Mouse (Mus musculus): ENCODE measurements around the gene S100a10.
"Not testable (repeated sequence)": the region's sequence is repeated elsewhere in the genome, so short reads cannot be mapped to it uniquely, and the experiment has no call there.

The S100a10 gene

GRCm38 (mm10) chr3:93554981-93555877, at the start of gene S100a10:
TSS of gene S100a10 (plus strand) at chr3:93555080.
- peak; percentile 19 to 50 for DNase-seq

- DNase-seq = peak in 1 of 2 experiments; percentile 5
These were observed 48.7 kb upstream of the S100a10 start for GRCm38 (mm10) chr3:93505960-93506863.

DNA sequence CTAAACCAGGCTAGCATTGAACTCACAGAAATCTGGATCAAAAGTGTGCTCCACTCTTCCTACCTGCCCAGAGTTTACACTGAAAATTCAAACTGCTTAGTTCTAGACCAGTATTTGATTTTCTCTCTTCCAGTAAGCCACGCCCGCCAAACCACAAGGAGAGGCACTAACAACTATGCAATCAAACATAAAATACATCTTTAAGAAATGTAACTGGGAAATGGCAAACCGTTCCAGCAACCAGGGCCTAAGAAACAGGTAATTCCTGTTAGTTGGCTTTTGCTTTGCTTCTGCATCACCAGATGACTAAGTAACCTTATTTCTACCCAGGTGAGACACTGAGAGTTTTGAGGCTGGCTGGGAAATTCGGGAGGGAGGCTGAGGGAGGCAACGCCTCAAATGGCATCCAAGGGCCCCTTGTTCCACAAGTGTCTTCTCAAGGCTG, 48.0 kb upstream of the S100a10 start:
- no peak for DNase-seq

DNA sequence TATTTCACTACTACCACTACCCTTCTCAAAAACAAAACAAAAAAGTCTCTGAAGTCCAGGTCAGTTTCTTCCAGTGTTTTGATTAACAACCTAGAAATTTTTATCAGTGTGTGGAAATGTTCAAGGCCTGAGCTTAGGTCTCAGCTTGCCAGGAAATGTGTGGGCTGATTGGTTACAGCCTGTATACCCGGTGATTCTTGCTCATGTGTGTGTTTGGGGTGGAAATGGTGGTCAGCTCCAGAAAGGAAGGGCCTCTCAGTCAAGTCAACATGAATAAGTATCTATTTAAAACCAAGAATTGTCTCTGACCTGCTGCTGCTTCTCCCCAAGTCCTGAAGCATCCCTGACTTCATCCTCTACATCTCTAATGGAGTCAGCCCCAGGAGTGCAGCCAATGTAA, 45.6 kb upstream of the S100a10 start:
- no peak for DNase-seq

DNA sequence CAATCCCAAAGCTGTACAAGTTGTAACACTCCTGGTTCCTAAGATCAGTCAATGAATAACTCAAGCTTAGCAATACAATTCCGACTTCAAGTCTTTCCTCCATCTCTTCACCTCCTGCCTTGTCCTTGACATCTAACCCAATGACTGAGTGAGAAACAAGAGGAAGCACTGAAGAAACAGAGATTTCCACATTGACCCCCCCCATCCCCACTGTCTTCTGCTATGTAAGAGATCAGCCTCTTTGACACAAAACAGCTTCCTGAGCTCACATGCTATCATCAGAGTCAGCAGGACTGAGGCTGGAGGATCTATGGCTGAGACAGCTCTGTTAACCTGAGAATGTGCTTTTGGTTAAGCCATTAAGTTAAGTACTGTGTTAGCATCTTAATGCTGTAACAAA, 43.8 kb upstream of the S100a10 start:
- no peak for DNase-seq

DNA sequence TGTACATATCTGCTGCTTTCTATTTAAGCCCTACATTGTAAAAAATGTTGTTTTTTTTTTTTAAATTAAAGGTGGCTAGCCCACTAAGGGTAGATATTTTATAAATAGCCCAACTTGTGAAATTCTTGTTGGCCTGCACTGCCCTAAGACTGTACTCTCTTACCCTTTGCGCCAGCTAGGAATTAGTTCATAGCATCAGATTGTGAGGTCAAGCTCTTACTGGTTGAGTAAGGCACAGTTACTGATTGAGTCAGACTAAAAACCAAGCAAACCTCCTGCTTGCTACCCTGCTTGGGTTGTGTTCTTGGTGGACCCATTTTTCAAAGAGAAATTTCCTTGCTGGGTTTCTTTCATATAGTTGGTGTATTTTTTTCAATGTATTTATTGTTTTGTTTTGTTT, 43.1 kb upstream of the S100a10 start:
- DNase-seq = no peak

GRCm38 (mm10) chr3:93512386-93513101, 42.3 kb upstream of the S100a10 start:
- DNase-seq = no peak

DNA sequence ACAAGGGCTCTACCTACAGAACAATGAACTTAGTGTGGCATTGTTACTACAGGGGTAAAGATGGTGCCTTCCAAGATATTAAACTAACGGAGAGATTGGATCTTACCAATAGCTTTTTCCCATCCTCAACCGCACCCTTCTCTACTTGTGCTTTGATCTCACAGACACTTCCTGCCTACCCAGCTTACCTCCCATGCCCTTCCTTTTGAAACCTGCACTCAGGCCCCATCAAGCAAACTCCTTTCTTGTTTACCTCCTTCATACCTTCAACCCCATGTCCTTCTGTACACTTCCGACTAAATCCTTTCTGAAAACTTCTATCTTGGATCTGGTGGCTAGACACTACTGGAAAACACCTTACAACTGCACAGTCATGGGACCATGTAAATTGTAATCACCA, 40.3 kb upstream of the S100a10 start:
- no peak for DNase-seq

DNA sequence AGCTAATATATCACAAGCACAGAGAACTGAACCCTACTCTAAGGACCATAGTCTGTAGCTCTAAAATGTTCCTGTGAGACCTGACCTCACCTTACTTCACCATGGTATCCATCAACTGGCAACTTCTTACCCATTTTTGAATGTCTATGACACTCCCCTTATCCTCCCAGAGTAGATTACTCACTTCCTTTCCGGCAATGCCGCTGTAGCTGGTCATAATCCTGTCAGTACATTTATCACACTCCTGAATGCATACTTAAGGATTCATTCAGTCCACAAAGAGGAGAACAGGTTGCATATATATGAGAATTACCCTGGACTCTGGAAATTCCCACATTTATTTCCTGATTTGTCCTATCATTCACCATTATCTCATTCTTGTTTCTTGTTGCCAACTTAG, 37.5 kb upstream of the S100a10 start:
- DNase-seq = no peak

GRCm38 (mm10) chr3:93519856-93520329, 35.0 kb upstream of the S100a10 start:
- no peak for DNase-seq

GRCm38 (mm10) chr3:93520330-93521193, 34.3 kb upstream of the S100a10 start, which contains the start of gene S100a11:
TSS of gene S100a11 (plus strand) at chr3:93520488.
- peak; percentile 6 to 8 for DNase-seq

- no peak for DNase-seq
These were observed 33.3 kb upstream of the S100a10 start for GRCm38 (mm10) chr3:93521462-93522057.

DNA sequence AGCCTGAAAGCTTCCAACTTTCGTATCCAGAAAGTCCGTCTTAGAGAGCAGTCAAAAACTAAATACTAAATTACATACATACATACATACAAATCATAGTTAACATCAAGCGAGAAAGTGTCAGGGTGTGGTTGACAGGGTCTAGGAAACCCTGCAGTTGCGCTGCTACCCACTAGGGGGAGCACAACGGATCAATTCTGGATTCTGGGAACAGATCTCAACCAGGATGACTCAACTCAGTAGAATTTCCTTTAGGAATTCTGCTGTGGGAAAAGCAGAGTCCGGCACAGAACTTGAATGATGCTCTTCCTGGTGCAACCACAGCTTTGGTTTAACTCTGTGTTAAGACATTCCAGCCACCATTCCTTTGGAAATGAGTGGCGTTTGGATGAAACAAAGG, 32.3 kb upstream of the S100a10 start:
- peak; percentile 36 to 64 for DNase-seq

DNA sequence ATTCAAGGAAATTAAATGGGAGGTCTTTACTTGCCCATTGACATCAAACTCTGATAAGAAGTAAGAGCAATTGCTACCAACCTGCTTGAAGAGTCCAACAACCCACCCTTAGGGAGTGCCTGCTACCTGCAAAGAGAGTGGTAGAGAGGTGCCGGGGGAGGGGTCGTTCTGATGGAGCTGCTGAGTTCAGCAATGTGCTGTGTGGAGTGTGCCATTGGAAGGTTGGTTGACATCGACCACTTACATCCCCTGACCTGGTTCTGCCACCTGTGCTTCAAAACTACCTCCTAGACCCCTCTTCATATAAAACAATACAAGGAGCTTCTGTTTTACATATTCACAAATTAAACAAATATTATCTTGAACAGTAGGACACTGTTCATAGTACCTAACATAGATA, 27.6 kb upstream of the S100a10 start:
- DNase-seq = no peak

DNA sequence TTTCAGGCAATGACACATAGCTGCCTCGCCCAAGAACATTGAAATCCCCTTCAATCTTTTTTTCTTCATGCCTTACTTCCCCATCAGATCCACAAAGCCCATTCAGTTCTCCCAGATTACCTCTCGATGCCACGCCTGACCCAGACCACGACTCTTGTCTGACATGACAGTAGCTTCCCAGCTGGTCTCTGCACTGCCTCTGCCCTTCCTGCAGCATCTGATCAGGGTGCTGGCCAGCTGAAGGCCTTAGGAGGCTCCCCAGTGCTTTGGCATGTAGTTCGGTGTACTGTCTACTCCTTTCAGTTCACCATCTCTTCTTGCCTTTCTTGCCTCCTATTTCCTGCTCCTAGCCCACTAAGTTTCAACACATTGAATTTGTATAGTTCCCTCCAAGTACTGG, 26.1 kb upstream of the S100a10 start:
- DNase-seq = no peak

GRCm38 (mm10) chr3:93537068-93537576, 17.8 kb upstream of the S100a10 start:
- no peak for DNase-seq

DNA sequence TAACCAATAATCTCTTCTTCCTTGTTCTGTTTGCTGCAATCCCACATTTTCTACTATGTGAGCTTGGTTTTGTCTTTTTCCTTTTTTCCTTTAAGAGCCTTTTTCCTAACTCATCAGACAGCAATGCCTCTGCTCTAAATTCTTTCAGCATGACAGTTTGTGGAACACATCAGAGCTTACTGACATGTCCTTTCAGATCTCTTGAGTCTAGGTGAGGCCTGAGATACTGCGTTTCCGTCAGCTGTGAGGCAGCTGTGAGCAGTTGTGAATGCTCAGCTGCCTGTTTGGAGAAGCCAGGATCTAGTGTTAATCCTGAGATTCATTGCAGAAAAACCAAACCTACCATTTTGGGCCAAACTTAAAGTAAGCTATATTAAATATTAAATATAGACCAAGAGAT, 16.4 kb upstream of the S100a10 start:
- no peak for DNase-seq

DNA sequence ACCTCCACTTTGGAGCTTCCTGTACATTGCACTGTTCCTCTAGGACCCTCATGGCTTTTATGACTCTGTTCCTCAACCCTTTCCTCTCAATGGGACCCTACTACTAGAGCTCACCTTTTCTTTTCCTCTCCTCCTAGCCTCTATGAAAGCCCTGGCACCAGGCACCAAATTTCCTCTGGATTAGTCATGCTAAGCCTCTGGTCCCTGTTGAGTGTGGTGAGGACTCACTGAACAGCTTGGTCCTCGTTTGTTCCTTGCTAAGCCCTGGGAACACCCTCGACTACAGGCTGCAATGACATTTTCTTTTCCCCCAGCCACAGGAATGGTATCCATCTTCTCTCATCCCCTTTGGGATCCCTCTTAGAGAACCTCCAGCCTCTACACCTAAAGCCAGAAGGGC, 13.4 kb upstream of the S100a10 start:
- no peak for DNase-seq

GRCm38 (mm10) chr3:93544170-93544569, 10.7 kb upstream of the S100a10 start:
- not testable (repeated sequence) for DNase-seq

DNA sequence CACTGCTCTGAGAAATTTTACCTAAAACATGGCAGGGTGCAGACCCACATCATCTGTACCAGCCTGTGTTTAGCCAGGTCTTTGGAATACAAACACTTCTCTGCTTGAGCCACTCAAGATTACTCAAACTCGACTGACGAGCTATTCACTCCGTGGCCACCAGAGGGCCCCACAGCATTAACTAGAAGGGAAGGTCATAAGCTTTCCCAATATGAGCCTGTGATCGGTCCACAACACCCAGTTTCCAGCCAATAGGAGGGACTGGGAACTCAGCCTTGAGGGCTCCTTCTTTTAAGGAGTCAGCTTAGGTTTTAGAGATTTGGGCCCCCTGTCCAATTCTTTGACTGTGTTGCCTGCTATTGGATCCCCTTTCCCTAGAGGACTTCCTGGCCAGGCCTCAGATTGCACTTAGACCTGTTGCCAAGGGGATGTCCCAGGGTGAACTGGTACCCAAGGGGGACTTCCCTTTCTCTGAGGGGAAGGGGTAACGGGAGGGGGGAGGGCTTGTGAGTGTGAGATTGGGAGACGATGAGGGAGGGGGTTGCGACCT, 7.7 kb upstream of the S100a10 start:
- DNase-seq = peak; percentile 65 to 81
